Mouse (Mus musculus) embryo, embryonic 11.5 days (tissue): ENCODE measurements around the gene Notch2.
"Not testable (repeated sequence)": the region's sequence is repeated elsewhere in the genome, so short reads cannot be mapped to it uniquely, and the experiment has no call there.

ENCODE experiments used
- DNase-seq: peaks from one replicate; pipeline ENCODE4 v3.0.0-alpha.2; 2012; ENCODE audit warnings: low read depth, low spot score

Notch2 gene

DNA sequence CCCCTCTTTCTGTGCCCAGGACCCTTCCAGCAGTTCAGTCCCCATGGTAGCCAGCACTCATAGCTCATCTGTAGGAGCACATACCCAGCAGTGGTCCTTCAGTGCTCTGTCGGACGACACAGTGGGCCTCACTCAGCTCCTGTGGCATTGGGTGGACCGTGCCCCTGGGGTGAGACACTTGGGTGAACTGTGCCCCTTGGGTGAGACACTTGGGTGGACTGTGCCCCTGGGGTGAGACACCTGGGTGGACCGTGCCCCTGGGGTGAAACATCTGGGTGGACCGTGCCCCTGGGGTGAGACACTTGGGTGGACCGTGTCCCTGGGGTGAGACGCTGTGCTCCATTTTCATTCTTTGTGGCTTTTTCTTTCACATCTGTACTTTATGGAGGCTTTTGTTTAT, 83.7 kb downstream of the Notch2 start:
- DNase-seq, result no peak

DNA sequence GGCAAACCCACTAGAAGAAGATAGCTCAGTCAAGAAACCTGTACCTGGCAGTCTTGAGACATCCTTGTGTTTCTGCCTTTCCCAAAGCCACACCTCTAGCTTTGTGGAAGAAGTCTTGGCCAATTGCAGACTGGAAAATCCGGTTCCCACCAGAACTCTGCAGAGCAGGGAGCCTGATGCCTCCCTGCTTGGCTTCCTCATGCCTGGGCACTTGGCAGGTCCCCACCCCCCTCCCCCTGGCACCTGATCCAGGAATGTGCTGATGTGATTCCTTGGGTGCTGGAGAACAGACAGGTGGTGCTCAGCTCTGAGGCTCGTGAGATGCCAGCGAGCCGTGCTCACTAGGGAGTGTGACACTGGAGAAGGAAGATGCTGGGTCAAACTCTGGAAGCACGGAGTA, 85.3 kb downstream of the Notch2 start:
- no peak for DNase-seq

DNA sequence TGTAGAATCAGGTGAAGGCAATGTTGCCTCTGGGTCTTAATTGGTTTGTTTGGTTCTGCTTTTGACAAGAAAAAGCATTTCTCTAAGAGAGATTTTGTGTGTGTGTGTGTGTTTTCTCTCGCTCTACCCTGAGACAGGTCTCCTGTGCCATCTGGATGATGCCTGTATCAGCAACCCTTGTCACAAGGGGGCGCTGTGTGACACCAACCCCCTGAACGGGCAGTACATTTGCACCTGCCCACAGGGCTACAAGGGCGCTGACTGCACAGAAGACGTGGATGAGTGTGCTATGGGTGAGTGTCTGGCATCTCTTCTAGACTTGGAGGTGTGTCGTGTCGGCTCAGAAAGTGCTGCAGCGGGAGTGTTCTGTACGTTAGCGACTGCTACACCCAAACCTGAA, 86.0 kb downstream of the Notch2 start:
- DNase-seq, result no peak

DNA sequence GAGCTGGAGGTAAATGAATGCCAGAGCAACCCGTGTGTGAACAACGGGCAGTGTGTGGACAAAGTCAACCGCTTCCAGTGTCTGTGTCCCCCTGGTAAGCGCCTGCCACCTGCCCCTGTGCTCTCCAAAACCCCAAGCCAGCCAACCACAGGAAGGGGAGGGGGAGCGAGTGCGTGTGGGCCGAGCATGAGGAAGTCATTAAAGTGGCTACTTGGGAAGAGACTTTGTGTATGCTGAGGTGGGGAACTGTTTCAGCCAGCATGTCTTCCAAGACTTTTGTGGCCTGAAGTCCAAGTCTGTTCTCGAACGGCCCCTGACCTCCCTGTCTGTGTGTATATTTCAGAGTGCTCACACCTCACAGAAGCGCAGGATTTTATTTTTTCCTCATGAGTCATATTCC, 88.2 kb downstream of the Notch2 start:
- no peak for DNase-seq

DNA sequence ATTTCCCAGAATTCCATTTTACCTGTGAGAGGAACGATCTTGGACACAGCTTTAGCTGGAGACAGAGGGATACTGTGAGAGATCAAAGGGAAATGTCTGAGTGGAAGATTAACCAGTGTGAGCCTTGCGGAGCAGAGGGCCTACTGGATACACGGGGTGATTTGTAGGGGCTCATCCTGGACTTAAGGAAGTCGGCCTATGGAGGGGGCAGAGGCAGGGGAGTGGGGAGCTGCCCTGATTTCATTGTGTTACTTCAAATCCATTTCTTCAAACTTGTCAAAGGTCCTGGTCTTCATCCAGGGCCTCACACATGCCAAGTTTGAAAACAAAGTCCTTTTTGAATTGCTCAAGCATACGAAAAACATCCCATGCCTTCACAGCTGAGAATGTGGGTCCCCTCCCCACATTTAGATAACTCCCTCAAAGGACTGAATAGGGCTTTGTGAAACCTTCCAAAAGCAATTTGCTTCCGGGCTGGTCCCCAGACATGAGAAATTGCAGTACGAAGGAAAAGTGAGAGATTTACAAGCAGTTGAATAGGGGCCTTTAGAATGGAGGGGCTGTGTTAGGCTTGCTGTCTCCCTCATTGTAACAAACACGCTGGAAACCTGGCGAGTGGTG, 91.6 kb downstream of the Notch2 start:
- DNase-seq, result no peak

DNA sequence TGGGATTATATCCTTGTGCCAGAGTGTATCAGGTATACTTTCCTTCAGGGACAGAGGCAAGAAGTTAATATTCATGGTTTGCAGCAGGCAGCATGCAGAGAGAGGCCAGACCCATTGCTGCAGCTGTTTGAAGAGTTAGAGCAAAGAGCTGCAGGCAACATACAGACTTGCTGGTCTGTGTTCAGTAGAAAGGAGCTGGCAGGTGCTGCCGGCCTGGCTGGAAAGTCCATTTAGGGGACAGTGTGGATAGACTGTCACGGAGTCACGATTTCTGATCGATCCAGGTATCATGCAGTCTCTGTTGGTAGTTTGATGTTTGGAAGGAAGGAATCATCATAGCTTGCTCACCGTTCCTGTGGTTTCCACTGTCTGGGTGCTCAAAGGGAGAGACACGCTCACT, 92.2 kb downstream of the Notch2 start:
- DNase-seq, result no peak

DNA sequence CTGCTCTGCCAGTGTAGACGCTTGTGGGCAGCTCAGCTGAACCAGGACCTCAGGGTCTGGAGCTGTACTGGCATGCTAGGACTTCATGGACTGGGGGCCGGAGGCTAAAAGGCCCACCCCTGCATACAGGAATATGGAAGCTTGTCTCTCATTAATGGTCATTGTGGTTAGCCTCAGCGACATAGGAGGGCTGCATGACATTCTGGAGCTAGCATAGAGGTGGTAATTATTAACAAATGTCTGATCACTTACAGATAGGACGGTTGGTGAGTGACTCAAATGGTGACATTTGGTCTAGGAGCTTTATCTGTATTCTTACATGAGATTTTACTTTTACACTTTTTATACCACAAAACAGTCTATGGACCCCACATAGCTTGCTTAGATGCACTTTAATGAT, 92.8 kb downstream of the Notch2 start:
- DNase-seq, result no peak

DNA sequence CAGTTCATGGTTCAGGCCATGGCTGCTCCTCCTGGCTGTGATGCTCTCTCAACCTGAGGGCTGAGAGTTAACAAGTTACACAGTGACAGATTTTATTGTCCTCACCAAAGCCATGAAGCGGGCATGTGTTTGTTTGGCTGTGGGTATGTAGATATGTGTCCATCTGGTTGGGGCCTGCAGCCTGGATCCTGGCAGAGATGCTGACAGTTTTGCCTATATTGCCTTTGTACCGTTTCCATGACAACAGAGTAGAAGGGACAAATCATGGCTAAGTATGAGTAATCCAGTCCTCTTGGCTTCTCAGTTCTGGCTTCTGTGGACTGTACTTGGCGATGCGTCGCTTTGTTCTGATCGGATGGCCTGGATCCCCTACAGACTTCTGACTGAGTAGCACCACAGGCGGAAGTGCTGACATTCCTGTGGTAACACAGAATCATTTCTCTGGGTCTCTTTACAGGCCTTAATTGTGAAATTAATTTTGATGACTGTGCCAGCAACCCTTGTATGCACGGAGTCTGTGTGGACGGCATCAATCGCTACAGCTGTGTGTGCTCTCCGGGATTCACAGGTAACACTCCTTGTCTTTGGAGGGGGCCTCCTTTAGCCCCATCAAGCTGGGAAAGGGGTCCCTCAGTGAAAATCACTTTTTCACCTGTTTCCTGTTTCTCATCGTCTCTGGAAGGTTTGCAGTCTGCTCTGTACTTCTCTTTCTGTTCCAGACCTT, 93.4 kb downstream of the Notch2 start:
- no peak for DNase-seq

DNA sequence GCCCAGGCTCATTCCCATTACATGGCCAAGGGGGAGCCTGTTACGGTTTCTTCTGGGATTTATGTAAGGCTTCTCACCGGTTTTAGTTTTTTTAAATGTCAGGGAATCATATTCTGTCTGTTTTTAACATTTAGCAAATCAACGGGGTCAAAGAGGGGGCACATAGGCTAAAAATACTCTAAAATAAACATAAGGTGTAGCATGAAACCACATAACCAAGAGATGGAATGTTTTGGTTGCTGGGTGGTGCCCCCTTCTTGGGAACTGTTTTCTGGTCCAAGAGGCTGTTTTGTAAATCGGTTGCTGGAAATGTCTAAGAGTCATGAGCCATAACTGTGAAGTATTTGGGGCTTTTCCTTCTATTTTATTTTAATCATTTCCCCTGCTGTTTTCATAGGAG, 95.1 kb downstream of the Notch2 start:
- no peak for DNase-seq

DNA sequence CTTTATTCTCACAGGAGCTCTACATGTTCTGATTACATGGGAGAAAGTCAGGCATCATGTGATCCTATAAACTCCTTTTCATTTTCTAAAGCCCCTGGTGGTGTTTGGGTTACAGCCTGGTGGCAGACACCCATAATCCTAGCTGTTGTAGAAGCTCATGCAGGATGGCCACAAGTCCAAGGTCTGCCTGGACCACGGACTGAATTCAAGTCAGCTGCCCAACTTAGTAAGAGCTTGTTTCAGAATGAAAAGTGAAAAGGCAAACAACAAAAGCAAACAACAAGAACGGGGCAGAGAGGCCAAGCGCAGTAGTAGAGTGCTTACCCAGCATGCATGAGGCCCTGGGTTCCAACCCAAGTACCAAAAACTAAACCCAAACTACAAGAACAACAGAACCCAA, 95.5 kb downstream of the Notch2 start:
- no peak for DNase-seq

DNA sequence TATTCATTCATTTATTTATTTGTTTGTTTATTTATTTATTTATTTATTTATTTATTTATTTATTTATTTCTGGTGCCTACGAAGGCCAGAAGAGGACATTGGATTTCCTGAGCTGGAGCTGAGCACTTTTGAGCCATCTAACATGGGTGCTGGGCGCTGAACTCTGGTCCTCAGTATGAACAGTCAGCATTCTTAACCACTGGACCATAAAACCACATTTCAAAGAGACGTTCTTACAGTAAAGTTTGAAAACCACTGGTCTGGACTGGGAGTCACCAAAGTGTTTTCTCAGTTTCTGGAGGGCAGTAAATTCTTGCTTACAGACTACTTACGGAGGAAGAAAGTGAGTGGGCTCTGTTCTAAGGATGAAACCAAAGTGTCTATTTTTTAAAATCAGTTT, 97.3 kb downstream of the Notch2 start:
- no peak for DNase-seq

DNA sequence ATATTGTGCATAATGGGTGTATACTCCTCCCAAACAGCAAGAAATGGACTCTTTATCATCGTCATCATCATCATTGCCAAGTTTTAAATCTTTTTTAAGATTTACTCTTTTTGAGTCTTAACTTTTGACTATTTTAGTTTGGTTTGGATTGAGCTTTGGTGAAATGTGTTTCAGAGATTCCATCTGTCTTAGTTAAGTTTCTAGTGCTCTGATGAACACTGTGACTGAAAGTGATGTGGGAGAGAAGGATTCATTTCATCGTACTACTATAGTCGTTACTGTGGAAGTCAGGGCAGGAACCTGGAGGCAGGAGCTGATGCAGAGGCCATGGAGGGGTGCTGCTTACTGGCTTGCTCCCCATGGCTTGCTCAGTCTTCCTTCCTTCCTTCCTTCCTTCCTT, 104.9 kb downstream of the Notch2 start:
- no peak for DNase-seq

DNA sequence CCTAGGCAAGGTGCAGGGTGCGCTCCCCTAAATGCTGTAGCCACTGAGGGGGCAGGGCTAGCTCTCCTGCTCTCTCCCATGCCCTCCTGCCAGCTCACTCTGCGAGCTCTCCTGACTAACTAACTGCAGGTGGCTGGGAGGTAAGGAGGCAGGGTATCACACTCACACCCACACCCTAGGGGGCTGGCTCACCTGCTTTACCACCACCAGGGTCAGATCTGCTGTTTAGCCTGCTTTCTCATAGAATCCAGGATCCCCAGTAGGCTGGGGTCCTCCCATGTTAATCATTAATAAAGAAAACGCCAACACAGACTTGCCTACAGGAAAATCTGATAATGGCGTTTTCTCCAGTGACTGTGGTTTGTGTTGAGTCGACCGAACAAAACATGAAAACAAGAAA, 106.0 kb downstream of the Notch2 start:
- no peak for DNase-seq

DNA sequence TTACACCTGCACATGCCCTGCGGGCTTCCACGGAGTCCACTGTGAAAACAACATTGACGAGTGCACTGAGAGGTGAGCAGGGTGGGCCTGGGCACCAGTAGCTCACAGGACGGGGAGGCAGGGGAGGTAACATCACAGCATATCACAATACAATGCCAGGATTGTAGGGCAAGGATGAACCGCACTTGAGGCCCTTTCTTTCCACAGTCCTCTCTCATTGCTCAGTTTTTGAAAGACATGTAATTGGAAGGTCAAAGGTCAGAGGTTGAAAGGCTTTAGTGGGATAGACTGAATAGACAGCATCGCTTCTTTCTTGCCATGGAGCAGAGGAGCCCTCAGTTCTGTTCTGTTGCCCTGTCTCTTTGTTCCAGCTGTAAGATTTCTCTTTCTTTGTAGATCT, 107.6 kb downstream of the Notch2 start:
- DNase-seq, result no peak

DNA sequence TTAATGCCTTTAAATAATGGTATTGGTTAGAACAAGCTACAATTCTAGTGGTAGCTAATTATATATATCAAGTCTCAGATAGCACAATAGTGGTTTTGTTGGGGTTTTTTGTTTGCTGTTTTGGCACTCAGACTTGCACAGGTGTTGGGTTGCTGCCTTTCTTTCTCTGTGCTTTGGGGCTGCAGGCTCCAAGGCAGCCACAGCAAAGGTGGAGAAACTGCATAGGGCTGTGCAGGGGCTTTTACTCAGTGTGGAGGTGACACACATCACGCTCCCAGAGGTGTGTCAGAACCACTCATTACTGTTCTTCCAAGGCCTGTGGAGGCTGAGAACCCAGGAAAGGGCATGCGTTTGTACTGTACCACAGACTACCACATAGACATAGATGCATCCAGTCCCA, 114.4 kb downstream of the Notch2 start:
- no peak for DNase-seq

DNA sequence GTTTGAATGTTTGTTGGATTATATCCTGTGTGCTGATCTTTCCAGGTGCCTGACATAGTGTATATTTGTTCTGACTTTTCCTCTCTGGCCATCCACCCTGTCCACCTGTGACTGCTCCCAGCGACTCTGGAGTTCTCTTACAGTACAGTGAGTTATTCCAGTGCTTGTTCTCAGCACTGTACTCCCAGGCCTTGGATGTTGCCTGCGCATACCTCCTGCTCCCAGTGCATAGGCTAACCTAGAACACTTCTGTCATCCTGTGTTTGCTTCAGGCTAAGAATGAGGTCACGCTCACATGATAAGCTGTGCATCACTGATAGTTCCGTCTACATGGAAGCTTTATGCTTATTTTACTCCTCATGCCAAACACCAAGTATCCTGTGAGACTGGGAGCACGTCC, 115.4 kb downstream of the Notch2 start:
- DNase-seq, result no peak

DNA sequence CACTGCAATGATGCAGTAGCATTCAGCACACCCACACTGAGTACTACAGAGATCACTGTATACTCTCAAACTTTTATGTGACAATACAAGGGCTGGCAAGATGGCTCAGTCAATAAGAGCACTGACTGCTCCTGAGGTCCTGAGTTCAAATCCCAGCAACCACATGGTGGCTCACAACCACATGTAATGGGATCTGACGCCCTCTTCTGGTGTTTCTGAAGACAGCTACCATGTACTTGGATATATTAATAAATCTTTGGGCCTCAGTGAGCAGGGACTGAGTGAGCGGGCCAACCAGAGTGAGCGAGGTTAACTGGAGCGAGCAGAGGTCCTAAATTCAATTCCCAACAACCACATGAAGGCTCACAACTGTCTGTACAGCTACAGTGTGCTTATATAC, 118.8 kb downstream of the Notch2 start:
- DNase-seq, result not testable (repeated sequence)

DNA sequence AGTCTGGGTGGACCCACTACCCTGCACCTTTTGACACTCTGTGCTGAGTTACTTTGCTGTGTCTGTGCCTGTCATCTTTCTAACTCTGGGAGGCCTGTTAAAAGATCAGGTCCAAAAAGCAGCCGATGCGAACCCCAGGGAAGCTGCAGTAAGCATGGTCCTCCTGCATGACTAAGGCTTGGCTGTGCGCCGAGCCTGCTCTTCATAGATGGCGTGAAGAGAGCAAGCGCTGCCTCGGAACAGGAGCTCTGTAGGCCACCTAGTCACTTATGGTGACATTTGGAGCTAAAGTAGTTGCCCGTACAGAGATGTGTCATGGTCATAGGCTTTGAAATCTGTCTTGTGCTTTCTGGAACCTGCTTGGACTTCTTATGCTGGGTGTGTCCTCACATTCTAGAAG, 119.3 kb downstream of the Notch2 start:
- no peak for DNase-seq

DNA sequence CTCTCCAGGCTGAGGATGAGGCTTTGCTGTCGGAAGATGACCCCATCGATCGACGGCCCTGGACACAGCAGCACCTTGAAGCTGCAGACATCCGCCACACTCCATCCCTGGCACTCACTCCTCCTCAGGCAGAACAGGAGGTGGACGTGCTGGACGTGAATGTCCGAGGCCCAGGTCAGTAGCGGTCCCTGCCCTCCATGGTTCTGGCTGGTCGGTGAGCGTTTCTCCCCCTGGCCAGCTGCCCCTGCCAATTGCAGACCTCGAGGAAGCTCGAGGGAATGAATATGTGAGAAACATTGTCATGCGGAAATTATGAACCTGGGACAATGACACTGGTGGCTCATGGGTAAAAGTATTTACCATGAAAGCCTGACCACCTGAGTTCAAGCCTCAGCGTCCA, 128.1 kb downstream of the Notch2 start:
- DNase-seq, result no peak

DNA sequence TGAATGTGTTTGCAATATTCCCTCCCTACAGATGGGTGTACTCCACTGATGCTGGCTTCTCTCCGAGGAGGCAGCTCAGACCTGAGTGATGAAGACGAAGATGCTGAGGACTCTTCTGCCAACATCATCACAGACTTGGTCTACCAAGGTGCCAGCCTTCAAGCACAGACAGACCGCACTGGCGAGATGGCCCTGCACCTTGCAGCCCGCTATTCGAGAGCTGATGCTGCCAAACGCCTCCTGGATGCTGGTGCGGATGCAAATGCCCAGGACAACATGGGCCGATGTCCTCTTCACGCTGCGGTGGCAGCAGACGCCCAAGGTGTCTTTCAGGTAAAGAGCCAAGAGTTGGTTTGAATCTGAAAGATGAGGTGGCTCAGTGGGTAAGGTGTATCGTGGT, 129.5 kb downstream of the Notch2 start:
- no peak for DNase-seq

DNA sequence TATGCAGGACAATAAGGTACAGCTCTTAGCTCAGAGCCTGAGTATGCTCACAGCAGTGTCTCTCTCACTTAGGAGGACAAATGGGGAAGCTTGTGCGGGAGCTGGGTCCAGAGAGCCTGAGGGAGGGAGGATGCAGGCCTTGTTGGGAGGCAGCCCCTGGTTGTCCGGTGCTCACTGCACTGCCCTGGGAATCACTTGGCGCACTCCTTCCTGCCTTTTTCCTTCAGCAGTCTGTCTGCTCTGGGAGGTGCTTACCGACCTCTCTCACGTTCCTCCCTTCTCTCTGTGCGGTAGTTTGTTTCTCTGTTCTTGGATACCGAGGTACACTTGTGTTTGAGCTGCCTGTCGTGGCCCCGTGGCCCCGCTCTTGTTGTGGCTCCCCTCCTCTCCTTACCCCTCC, 131.9 kb downstream of the Notch2 start:
- no peak for DNase-seq

DNA sequence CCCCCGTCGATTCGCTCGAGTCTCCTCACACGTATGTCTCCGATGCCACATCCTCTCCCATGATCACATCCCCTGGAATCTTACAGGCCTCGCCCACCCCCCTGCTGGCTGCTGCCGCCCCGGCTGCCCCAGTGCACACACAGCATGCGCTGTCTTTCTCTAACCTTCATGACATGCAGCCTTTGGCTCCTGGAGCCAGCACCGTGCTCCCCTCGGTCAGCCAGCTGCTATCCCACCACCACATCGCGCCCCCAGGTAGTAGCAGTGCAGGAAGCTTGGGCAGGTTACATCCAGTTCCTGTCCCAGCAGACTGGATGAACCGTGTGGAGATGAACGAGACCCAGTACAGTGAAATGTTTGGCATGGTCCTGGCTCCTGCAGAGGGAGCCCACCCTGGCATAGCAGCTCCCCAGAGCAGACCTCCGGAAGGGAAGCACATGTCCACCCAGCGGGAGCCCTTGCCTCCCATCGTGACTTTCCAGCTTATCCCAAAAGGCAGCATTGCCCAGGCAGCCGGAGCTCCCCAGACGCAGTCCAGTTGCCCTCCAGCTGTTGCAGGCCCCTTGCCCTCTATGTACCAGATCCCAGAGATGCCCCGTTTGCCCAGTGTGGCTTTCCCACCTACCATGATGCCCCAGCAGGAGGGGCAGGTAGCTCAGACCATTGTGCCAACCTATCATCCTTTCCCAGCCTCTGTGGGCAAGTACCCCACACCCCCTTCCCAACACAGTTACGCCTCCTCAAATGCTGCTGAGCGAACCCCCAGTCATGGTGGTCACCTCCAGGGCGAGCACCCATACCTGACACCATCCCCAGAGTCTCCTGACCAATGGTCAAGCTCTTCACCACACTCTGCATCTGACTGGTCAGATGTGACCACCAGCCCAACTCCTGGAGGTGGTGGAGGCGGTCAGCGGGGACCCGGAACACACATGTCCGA, 133.4 kb downstream of the Notch2 start:
- no peak for DNase-seq

DNA sequence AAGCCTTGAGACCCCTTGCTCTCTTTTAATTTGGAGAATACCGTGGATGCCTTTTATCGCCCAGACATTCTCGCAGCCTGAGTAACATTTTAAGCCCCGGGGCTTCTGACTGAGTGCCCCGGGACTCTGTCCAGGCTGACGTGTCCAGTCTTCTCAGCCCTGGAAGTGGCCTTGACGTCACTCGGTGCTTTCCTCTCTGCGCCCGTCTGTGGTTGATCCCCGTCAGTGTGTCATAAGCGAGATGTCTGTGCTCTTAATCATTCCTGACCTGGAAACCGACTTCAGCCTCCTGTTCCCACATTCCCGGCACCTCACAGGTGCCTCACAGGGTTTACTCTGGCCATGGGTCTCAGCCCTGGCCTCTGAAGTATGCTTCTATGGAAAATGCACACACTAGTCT, 134.4 kb downstream of the Notch2 start:
- no peak for DNase-seq
